Mouse (Mus musculus): ENCODE results near the gene Rbfox2. TPM values are rescaled to one million over a fixed set of nuclear protein-coding genes. Genes with fewer than 3 reads are reported as not detected.
A peak's percentile ranks its signal among the peaks of the same experiment; 100 is the strongest.

Rbfox2 gene
- polyA plus RNA-seq, 1 experiment from 2014 or later, result 81.5 TPM

GRCm38 (mm10) chr15:77115456-77115855 lies 191.3 kb downstream of the Rbfox2 start:
- no peak overlapping the region for H3K4me2 ChIP-seq
- 78% methylated on average over 4 of the region's 4 CpGs for WGBS (ENCODE audit: insufficient replicate concordance)
- no peak overlapping the region for H3K9ac ChIP-seq (ENCODE audit: low read depth, low read length)
- no peaks in the 10 kb centered on the region for H3K9me3 ChIP-seq (replicated peaks; ENCODE audit: control insufficient read depth, low read length)
- no peaks in the 10 kb centered on the region for H3K27me3 ChIP-seq (ENCODE audit: control insufficient read depth, insufficient read depth, low read length)
- H3K4me3 ChIP-seq (ENCODE audit: low read depth, low read length), result no peak overlapping the region
- peaks cover 16% of the 10 kb centered on the region; the same call in 1 of the 2 replicates for H3K36me3 ChIP-seq (ENCODE audit: control insufficient read depth, insufficient read depth, low read length)
- H3K4me1 ChIP-seq (ENCODE audit: control insufficient read depth, insufficient read depth, low read length), result peaks cover 29% of the 10 kb centered on the region
- H3K27ac ChIP-seq (ENCODE audit: low read depth, low read length), result no peak overlapping the region
- ATAC-seq (replicated peaks; ENCODE audit: insufficient number of reproducible peaks, low FRiP score, low TSS enrichment), result no peak

GRCm38 (mm10) chr15:77113591-77113990 lies 193.2 kb downstream of the Rbfox2 start:
- Histone ChIP-seq H3K9ac (ENCODE audit: low read depth, low read length) (no peak overlapping the region), H3K4me2 (no peak overlapping the region), H3K27ac (ENCODE audit: low read depth, low read length) (no peak overlapping the region), H3K4me3 (ENCODE audit: low read depth, low read length) (no peak overlapping the region), H3K36me3 (ENCODE audit: control insufficient read depth, insufficient read depth, low read length) (peaks cover 13% of the 10 kb centered on the region; the same call in 1 of the 2 replicates), H3K9me3 (replicated peaks; ENCODE audit: control insufficient read depth, low read length) (no peaks in the 10 kb centered on the region), H3K4me1 (ENCODE audit: control insufficient read depth, insufficient read depth, low read length) (peaks cover 28% of the 10 kb centered on the region), H3K27me3 (ENCODE audit: control insufficient read depth, insufficient read depth, low read length) (no peaks in the 10 kb centered on the region)
- no peak for ATAC-seq (replicated peaks; ENCODE audit: insufficient number of reproducible peaks, low FRiP score, low TSS enrichment)
- 91% methylated on average over 9 of the region's 9 CpGs for WGBS (ENCODE audit: insufficient replicate concordance)

GRCm38 (mm10) chr15:77112378-77112777 lies 194.4 kb downstream of the Rbfox2 start:
- ATAC-seq (replicated peaks; ENCODE audit: insufficient number of reproducible peaks, low FRiP score, low TSS enrichment), result no peak
- Histone ChIP-seq H3K27ac (ENCODE audit: low read depth, low read length) (no peak overlapping the region), H3K4me3 (ENCODE audit: low read depth, low read length) (no peak overlapping the region), H3K9me3 (replicated peaks; ENCODE audit: control insufficient read depth, low read length) (no peaks in the 10 kb centered on the region), H3K36me3 (ENCODE audit: control insufficient read depth, insufficient read depth, low read length) (peaks cover 13% of the 10 kb centered on the region; the same call in 1 of the 2 replicates), H3K4me1 (ENCODE audit: control insufficient read depth, insufficient read depth, low read length) (peaks cover 28% of the 10 kb centered on the region), H3K4me2 (no peak overlapping the region), H3K9ac (ENCODE audit: low read depth, low read length) (no peak overlapping the region), H3K27me3 (ENCODE audit: control insufficient read depth, insufficient read depth, low read length) (no peaks in the 10 kb centered on the region)
- WGBS (ENCODE audit: insufficient replicate concordance), result 70% methylated on average over 2 of the region's 2 CpGs

- H3K36me3 ChIP-seq (ENCODE audit: control insufficient read depth, insufficient read depth, low read length), result peaks cover 13% of the 10 kb centered on the region; the same call in 1 of the 2 replicates
- WGBS (ENCODE audit: insufficient replicate concordance), result 83% methylated on average over 7 of the region's 7 CpGs
- no peak for ATAC-seq (replicated peaks; ENCODE audit: insufficient number of reproducible peaks, low FRiP score, low TSS enrichment)
- H3K9me3 ChIP-seq (replicated peaks; ENCODE audit: control insufficient read depth, low read length), result no peaks in the 10 kb centered on the region
- H3K9ac ChIP-seq (ENCODE audit: low read depth, low read length), result no peak overlapping the region
- no peaks in the 10 kb centered on the region for H3K27me3 ChIP-seq (ENCODE audit: control insufficient read depth, insufficient read depth, low read length)
- peaks cover 27% of the 10 kb centered on the region for H3K4me1 ChIP-seq (ENCODE audit: control insufficient read depth, insufficient read depth, low read length)
- H3K4me3 ChIP-seq (ENCODE audit: low read depth, low read length), result no peak overlapping the region
- no peak overlapping the region for H3K4me2 ChIP-seq
- no peak overlapping the region for H3K27ac ChIP-seq (ENCODE audit: low read depth, low read length)
These were observed 194.9 kb downstream of the Rbfox2 start for GRCm38 (mm10) chr15:77111924-77112323.

GRCm38 (mm10) chr15:77110452-77110851 lies 196.4 kb downstream of the Rbfox2 start:
- Histone ChIP-seq H3K9me3 (replicated peaks; ENCODE audit: control insufficient read depth, low read length) (no peaks in the 10 kb centered on the region), H3K4me3 (ENCODE audit: low read depth, low read length) (no peak overlapping the region), H3K27me3 (ENCODE audit: control insufficient read depth, insufficient read depth, low read length) (no peaks in the 10 kb centered on the region), H3K4me1 (ENCODE audit: control insufficient read depth, insufficient read depth, low read length) (peaks cover 18% of the 10 kb centered on the region), H3K4me2 (no peak overlapping the region), H3K36me3 (ENCODE audit: control insufficient read depth, insufficient read depth, low read length) (peaks cover 8% of the 10 kb centered on the region; the same call in 1 of the 2 replicates), H3K27ac (ENCODE audit: low read depth, low read length) (no peak overlapping the region), H3K9ac (ENCODE audit: low read depth, low read length) (no peak overlapping the region)
- 79% methylated on average over 11 of the region's 11 CpGs for WGBS (ENCODE audit: insufficient replicate concordance)
- ATAC-seq (replicated peaks; ENCODE audit: insufficient number of reproducible peaks, low FRiP score, low TSS enrichment), result no peak

GRCm38 (mm10) chr15:77107169-77107908 lies 199.5 kb downstream of the Rbfox2 start:
- H3K9ac ChIP-seq (ENCODE audit: low read depth, low read length), result no peak overlapping the region
- no peaks in the 10 kb centered on the region for H3K27me3 ChIP-seq (ENCODE audit: control insufficient read depth, insufficient read depth, low read length)
- H3K4me2 ChIP-seq, result peak overlapping the region; percentile 31
- 60% methylated on average over 10 of the region's 10 CpGs for WGBS (ENCODE audit: insufficient replicate concordance)
- H3K4me1 ChIP-seq (ENCODE audit: control insufficient read depth, insufficient read depth, low read length), result peaks cover 15% of the 10 kb centered on the region
- no peak for ATAC-seq (replicated peaks; ENCODE audit: insufficient number of reproducible peaks, low FRiP score, low TSS enrichment)
- peaks cover 3% of the 10 kb centered on the region; the same call in 1 of the 2 replicates for H3K36me3 ChIP-seq (ENCODE audit: control insufficient read depth, insufficient read depth, low read length)
- no peak overlapping the region for H3K4me3 ChIP-seq (ENCODE audit: low read depth, low read length)
- no peaks in the 10 kb centered on the region for H3K9me3 ChIP-seq (replicated peaks; ENCODE audit: control insufficient read depth, low read length)
- peak overlapping the region; percentile 74 for H3K27ac ChIP-seq (ENCODE audit: low read depth, low read length)

GRCm38 (mm10) chr15:77105273-77105672 lies 201.5 kb downstream of the Rbfox2 start:
- 92% methylated on average over 10 of the region's 10 CpGs for WGBS (ENCODE audit: insufficient replicate concordance)

GRCm38 (mm10) chr15:77104349-77105158 lies 202.2 kb downstream of the Rbfox2 start:
- Histone ChIP-seq H3K4me1 (ENCODE audit: control insufficient read depth, insufficient read depth, low read length) (peaks cover 19% of the 10 kb centered on the region), H3K4me3 (ENCODE audit: low read depth, low read length) (no peak overlapping the region), H3K9me3 (replicated peaks; ENCODE audit: control insufficient read depth, low read length) (no peaks in the 10 kb centered on the region), H3K9ac (ENCODE audit: low read depth, low read length) (no peak overlapping the region), H3K27ac (ENCODE audit: low read depth, low read length) (no peak overlapping the region), H3K4me2 (no peak overlapping the region), H3K27me3 (ENCODE audit: control insufficient read depth, insufficient read depth, low read length) (no peaks in the 10 kb centered on the region), H3K36me3 (ENCODE audit: control insufficient read depth, insufficient read depth, low read length) (peaks cover 14% of the 10 kb centered on the region)
- 79% methylated on average over 10 of the region's 10 CpGs for WGBS (ENCODE audit: insufficient replicate concordance)
- no peak for ATAC-seq (replicated peaks; ENCODE audit: insufficient number of reproducible peaks, low FRiP score, low TSS enrichment)

More at GRCm38 (mm10) chr15:77105273-77105672, 201.5 kb downstream of the Rbfox2 start:
- Histone ChIP-seq H3K27me3 (ENCODE audit: control insufficient read depth, insufficient read depth, low read length) (no peaks in the 10 kb centered on the region), H3K9me3 (replicated peaks; ENCODE audit: control insufficient read depth, low read length) (no peaks in the 10 kb centered on the region), H3K9ac (ENCODE audit: low read depth, low read length) (no peak overlapping the region), H3K27ac (ENCODE audit: low read depth, low read length) (no peak overlapping the region), H3K36me3 (ENCODE audit: control insufficient read depth, insufficient read depth, low read length) (peaks cover 14% of the 10 kb centered on the region), H3K4me3 (ENCODE audit: low read depth, low read length) (no peak overlapping the region), H3K4me1 (ENCODE audit: control insufficient read depth, insufficient read depth, low read length) (peaks cover 15% of the 10 kb centered on the region), H3K4me2 (no peak overlapping the region)
- ATAC-seq (replicated peaks; ENCODE audit: insufficient number of reproducible peaks, low FRiP score, low TSS enrichment), result no peak
